Mouse (Mus musculus) forebrain, embryonic 12.5 days (tissue): ENCODE results near the gene Hdac10. TPM values are rescaled to one million over a fixed set of nuclear protein-coding genes. Genes with fewer than 3 reads are reported as not detected.

Source experiments
- ATAC-seq: fragments of 200-750 bp; cut with Nextera tagmentation; 2 replicates; pipeline ENCODE4 v1.8.0; 2017; ENCODE audit warnings: moderate TSS enrichment; ENCODE audit not compliant: low FRiP score
- H3K27ac ChIP-seq: fragments of 300-500 bp; sonication (generic); 2 replicates; pipeline ENCODE4 v1.5.1; 2016; ENCODE audit warnings: mild to moderate bottlenecking
- H3K27me3 ChIP-seq: fragments of 300-500 bp; sonication (generic); 2 replicates; pipeline ENCODE4 v1.6.1; 2016; ENCODE audit warnings: mild to moderate bottlenecking
- H3K36me3 ChIP-seq: fragments of 300-500 bp; sonication (generic); replicated peaks from 2 replicates; pipeline ENCODE4 v1.6.1; 2016; ENCODE audit warnings: mild to moderate bottlenecking
- H3K4me1 ChIP-seq: fragments of 300-500 bp; sonication (generic); 2 replicates; pipeline ENCODE4 v1.6.1; 2016
- H3K4me2 ChIP-seq: fragments of 300-500 bp; sonication (generic); 2 replicates; pipeline ENCODE4 v1.6.1; 2016; ENCODE audit warnings: mild to moderate bottlenecking, moderate library complexity
- H3K4me3 ChIP-seq: fragments of 300-500 bp; sonication (generic); replicated peaks from 2 replicates; pipeline ENCODE4 v1.5.1; 2016; ENCODE audit warnings: mild to moderate bottlenecking
- H3K9ac ChIP-seq: fragments of 300-500 bp; sonication (generic); 2 replicates; pipeline ENCODE4 v1.6.1; 2016; ENCODE audit warnings: mild to moderate bottlenecking
- H3K9me3 ChIP-seq: fragments of 300-500 bp; sonication (generic); 2 replicates; pipeline ENCODE4 v1.6.1; 2016
- WGBS: fragments of 180-500 bp; shearing (Covaris S2); methylation state at CpG from one replicate; pipeline ENCODE4 v1.1.7; 2016; 5-methylcytosine and 5-hydroxymethylcytosine counted together
- polyA plus RNA-seq: library from polyadenylated mRNA; unstranded; fragments of >200 nt; fragmentation: Nextera tagmentation; extraction: Ambion mirVana; gene quantifications from 2 replicates; pipeline ENCODE4 v1.2.1, GENCODE M21; 2016

The Hdac10 gene
- 20.5 TPM in 2 replicates for polyA plus RNA-seq

DNA sequence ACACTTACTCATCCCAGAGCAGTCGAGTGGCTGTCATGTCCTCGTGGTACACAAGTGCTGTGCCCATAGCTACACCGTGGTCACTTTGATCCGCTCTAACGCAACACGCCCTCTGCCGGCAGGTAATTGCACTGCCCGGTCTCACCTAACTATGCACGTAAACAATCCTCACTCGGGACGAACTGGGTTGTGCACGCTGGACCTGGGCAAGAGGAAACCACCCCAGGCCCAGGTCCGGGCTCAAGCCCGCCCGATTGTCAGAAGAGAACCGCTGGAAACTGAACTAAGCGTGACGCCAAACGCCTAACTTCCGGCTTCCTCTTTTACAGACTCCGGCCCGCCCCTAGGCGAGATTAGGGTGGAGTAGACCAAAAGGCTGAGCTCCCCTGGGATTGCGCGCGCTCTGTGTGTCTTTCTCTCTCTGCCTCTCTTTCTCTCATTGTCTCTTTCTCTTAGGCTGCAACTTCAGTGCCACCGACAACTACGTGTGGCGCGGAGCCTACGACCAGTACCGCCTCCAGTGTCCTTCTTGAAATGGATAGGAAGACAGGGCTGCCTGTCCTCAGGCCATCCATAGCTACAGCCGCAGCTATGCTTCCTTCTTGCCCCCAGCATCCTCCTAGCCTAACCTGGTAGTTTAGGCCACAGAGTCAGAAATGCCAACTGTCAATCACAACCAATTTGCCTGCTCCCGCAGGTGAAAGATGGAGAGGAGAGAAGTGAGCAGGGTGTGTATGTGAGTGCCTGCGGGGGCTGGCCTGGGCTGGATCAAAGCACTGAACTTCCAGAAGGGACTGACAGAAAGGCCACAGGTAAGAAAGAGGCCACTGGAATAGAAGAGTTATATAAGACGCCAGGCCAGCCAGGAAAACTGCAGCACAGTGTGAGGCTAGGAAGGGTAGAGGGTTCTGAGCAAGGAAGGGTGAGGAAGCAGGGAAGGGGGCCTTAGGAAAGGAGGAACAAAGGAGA is at the start of gene Hdac10:
Gene Hdac10, minus strand, starts transcription at position 319 of the 969 bp plus-strand sequence.
- Histone ChIP-seq H3K27ac (peak within 1 kb of the TSS; percentile 83), H3K4me2 (peak within 1 kb of the TSS; percentile 71), H3K9me3 (no peaks in the 10 kb centered on the region), H3K4me3 (peak within 1 kb of the TSS; percentile 57), H3K4me1 (peaks cover 20% of the 10 kb centered on the region), H3K27me3 (no peaks in the 10 kb centered on the region), H3K36me3 (peaks cover 19% of the 10 kb centered on the region; the same call in 1 of the 2 replicates), H3K9ac (peak within 1 kb of the TSS; percentile 69)
- peak; percentile 87 for ATAC-seq
- WGBS = 2% methylated on average over 36 of the region's 36 CpGs

GRCm38 (mm10) chr15:89177576-89178259 is 49.2 kb upstream of the Hdac10 start:
- 69% methylated on average over 4 of the region's 4 CpGs for WGBS
- 0 out of 2 replicates have a peak, but pooled peaks cover 2% of the 10 kb centered on the region for H3K36me3 ChIP-seq
- H3K9me3 ChIP-seq = no peaks in the 10 kb centered on the region
- H3K9ac ChIP-seq = peak overlapping the region; percentile 97
- H3K4me1 ChIP-seq = peaks cover 93% of the 10 kb centered on the region
- no peak for ATAC-seq
- peak overlapping the region; percentile 58 for H3K27ac ChIP-seq
- H3K27me3 ChIP-seq = no peaks in the 10 kb centered on the region
- H3K4me3 ChIP-seq = peak overlapping the region; percentile 85
- H3K4me2 ChIP-seq = peak overlapping the region; percentile 92

GRCm38 (mm10) chr15:89177121-89177520 is 48.6 kb upstream of the Hdac10 start:
- Histone ChIP-seq H3K27ac (peak overlapping the region; percentile 58), H3K36me3 (0 out of 2 replicates have a peak, but pooled peaks cover 2% of the 10 kb centered on the region), H3K4me2 (peak overlapping the region; percentile 92), H3K27me3 (no peaks in the 10 kb centered on the region), H3K9ac (peak overlapping the region; percentile 42), H3K4me3 (peak overlapping the region; percentile 11; the same call in 1 of the 2 replicates), H3K9me3 (no peaks in the 10 kb centered on the region), H3K4me1 (peaks cover 93% of the 10 kb centered on the region)
- WGBS = 13% methylated on average over 5 of the region's 5 CpGs
- no peak for ATAC-seq

DNA sequence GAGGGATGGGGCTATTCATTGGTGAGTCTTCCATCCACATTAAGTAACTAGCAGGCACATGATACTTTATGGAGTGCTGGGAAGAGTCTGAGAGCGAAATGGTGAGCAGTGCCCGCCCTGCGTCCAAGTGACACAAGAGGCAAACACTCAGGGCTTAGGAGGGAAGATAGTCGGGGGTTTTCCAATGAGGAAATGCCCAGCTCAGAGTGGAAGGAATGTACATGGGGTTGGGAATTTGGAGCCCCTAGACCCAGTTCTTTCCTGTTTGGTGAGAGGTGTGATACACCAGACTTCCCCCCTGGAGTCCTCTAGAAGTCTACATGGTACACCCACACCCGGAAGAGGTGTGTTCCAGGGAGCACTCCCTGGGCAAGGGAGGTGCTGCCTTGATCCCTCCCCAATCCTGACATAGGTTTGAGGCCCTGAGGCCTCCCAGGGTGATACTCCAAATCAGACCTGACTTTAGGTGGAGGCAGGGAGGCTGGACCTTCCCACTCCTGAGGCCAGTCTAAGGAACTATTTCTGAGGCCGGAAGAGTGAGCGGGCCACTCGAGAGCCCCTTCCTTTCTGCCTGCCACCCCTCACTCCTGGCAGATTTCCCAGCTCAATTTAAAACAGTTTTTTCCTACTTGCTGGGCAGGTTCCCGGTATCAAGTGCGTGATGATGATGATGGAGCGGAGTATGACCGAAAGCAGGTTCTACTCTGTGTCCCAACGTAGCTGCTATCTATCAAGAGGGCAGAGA is 47.1 kb upstream of the Hdac10 start:
- Histone ChIP-seq H3K4me2 (no peak overlapping the region), H3K9ac (no peak overlapping the region), H3K9me3 (no peaks in the 10 kb centered on the region), H3K4me3 (no peak overlapping the region), H3K27me3 (no peaks in the 10 kb centered on the region), H3K27ac (0 out of 2 replicates have a peak overlapping the region, but pooled peaks have one; percentile 36), H3K4me1 (peaks cover 93% of the 10 kb centered on the region), H3K36me3 (peaks cover 6% of the 10 kb centered on the region; the same call in 1 of the 2 replicates)
- no peak for ATAC-seq
- 79% methylated on average over 13 of the region's 13 CpGs for WGBS

- H3K4me2 ChIP-seq = peak overlapping the region; percentile 92
- H3K36me3 ChIP-seq = peaks cover 10% of the 10 kb centered on the region
- 56% methylated on average over 11 of the region's 11 CpGs for WGBS
- ATAC-seq = no peak
- no peaks in the 10 kb centered on the region for H3K9me3 ChIP-seq
- H3K27ac ChIP-seq = no peak overlapping the region
- H3K4me1 ChIP-seq = peaks cover 98% of the 10 kb centered on the region
- H3K27me3 ChIP-seq = no peaks in the 10 kb centered on the region
- H3K9ac ChIP-seq = no peak overlapping the region
- no peak overlapping the region for H3K4me3 ChIP-seq
These were observed 46.4 kb upstream of the Hdac10 start for GRCm38 (mm10) chr15:89174889-89175339.

GRCm38 (mm10) chr15:89173906-89174214 is 45.4 kb upstream of the Hdac10 start:
- WGBS = 1% methylated on average over 15 of the region's 15 CpGs
- H3K4me3 ChIP-seq = peak overlapping the region; percentile 49
- H3K36me3 ChIP-seq = peaks cover 19% of the 10 kb centered on the region

DNA sequence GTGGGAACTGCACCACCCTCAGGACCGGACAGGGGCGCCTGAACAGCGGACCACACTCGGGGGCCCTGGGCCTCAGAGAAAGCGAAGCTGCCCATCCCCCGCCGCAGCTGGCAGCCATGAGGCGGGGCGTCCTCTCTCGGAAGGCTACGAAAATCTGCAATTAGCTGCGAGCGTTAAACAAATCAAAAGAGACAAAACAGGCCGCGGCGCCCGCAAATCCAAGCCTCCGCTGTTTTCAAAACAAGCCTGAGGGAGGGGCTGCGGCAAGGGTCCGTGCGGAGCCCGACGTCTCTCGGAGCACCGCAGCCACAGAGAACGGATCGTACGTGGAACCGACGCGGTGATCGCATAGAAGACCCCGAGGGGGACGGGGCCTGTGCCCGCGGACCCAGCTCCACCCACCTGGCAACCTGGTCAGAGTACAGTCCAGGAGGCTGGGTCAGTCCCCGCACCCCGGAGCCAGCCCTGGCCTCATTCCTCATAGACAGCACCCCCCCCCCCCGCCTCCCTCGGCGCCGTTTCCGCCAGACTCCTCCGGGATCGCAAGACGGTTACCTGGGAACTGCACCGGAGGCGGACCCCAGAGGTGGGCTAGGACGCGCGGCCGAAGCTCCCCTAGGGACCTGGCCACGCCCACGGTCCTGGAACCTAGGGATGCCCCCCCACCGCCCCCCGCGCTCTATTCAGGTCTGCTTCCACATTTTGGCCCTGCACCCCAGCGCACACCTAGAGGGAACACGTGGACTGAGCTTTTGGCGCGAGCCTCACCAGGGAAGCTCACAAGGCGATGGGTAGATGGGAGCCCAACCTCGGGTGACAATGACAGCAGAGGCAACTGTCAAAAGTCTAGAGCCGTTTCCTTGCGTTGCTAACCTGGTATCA is 44.8 kb upstream of the Hdac10 start:
- under 1% methylated on average over 62 of the region's 65 CpGs for WGBS

More at GRCm38 (mm10) chr15:89173906-89174214, 45.4 kb upstream of the Hdac10 start:
- peaks cover 98% of the 10 kb centered on the region for H3K4me1 ChIP-seq
- H3K27ac ChIP-seq = no peak overlapping the region
- peak overlapping the region; percentile 68 for H3K9ac ChIP-seq
- no peaks in the 10 kb centered on the region for H3K9me3 ChIP-seq
- H3K27me3 ChIP-seq = no peaks in the 10 kb centered on the region
- peak overlapping the region; percentile 92 for H3K4me2 ChIP-seq
- peak; percentile 45 for ATAC-seq

GRCm38 (mm10) chr15:89172276-89172935 is 43.9 kb upstream of the Hdac10 start:
- Histone ChIP-seq H3K27ac (peak overlapping the region; percentile 86), H3K27me3 (no peaks in the 10 kb centered on the region), H3K9me3 (no peaks in the 10 kb centered on the region), H3K36me3 (peaks cover 33% of the 10 kb centered on the region), H3K4me2 (peak overlapping the region; percentile 92), H3K9ac (peak overlapping the region; percentile 68), H3K4me3 (peak overlapping the region; percentile 49), H3K4me1 (peaks cover 86% of the 10 kb centered on the region)
- ATAC-seq = no peak
- WGBS = 23% methylated on average over 17 of the region's 17 CpGs

More for the DNA sequence above, 44.8 kb upstream of the Hdac10 start:
- Histone ChIP-seq H3K9ac (peak overlapping the region; percentile 68), H3K4me2 (peak overlapping the region; percentile 92), H3K27me3 (no peaks in the 10 kb centered on the region), H3K9me3 (no peaks in the 10 kb centered on the region), H3K4me1 (peaks cover 95% of the 10 kb centered on the region), H3K4me3 (peak overlapping the region; percentile 49), H3K36me3 (peaks cover 25% of the 10 kb centered on the region), H3K27ac (peak overlapping the region; percentile 86)
- ATAC-seq = peak; percentile 65

DNA sequence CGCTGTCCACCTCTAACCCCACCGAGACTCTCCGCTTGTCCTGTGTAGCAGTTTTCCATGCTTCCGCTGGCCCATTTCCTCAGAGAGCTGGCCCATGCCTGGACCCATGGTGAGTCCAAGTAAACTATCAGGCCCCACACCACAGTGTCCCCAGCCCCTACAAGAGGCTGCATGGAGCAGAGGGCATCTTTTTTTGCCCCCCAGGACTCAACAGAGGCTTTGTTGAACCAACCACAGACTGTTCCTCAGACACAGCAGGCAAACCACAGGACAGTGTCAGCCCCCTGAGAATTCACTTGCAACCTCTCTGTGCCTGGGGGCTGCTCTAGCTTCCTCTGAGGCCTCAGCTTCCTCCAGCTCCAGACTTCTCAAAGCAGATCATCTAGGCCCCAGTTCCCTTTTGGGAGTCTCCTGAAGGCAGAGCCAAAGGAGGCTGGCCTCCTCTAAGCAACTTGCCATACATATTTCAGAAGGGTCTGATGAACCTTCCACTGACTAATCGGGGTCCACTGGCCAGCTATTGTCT is 43.1 kb upstream of the Hdac10 start:
- no peak for ATAC-seq
- peaks cover 78% of the 10 kb centered on the region for H3K4me1 ChIP-seq

DNA sequence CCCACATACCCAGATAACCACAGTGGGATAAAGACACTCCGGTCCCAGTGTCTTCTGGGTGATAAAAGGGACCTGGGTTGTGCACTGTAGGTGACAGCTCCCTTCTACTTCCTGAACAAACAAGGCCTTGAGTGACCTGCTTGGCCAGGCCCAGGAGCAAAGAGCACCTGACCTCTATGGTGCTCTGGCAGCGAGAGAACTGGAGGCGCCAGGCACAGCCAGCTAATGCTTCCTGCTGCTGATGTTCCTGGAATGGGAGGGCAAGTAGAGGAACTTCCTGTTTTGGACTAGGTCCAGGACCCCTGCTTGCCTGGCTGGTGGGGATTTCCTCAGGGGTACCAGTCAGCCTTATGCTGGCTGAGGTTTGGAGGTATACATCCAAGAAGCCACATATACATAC is 41.6 kb upstream of the Hdac10 start:
- Histone ChIP-seq H3K9ac (no peak overlapping the region), H3K27ac (no peak overlapping the region), H3K27me3 (no peaks in the 10 kb centered on the region), H3K4me3 (no peak overlapping the region), H3K36me3 (peaks cover 54% of the 10 kb centered on the region), H3K4me2 (no peak overlapping the region), H3K4me1 (peaks cover 63% of the 10 kb centered on the region), H3K9me3 (no peaks in the 10 kb centered on the region)
- WGBS = 80% methylated on average over 3 of the region's 3 CpGs
- no peak for ATAC-seq

More for the DNA sequence above, 43.1 kb upstream of the Hdac10 start:
- Histone ChIP-seq H3K36me3 (peaks cover 39% of the 10 kb centered on the region), H3K27ac (no peak overlapping the region; the same call in 1 of the 2 replicates), H3K4me3 (no peak overlapping the region), H3K27me3 (no peaks in the 10 kb centered on the region), H3K4me2 (peak overlapping the region; percentile 8), H3K9ac (no peak overlapping the region), H3K9me3 (no peaks in the 10 kb centered on the region)
- 94% methylated on average over 5 of the region's 5 CpGs for whole genome bisulfite sequencing
